Mouse (Mus musculus) layer of hippocampus, adult 2 months (tissue): Measurements from ENCODE around the gene Odf3b. TPM values are rescaled to one million over a fixed set of nuclear protein-coding genes. Genes with fewer than 3 reads are reported as not detected.

Experiments used
- DNase-seq, 2 experiments: peaks; one replicate each; pipeline ENCODE4 v3.0.0; 2022; ENCODE audit warnings: low spot score in 2 of 2
- H3K27ac ChIP-seq: fragments of 200-600 bp; 2 replicates; pipeline ENCODE4 v1.8.1; 2022
- H3K4me3 ChIP-seq: fragments of 200-600 bp; 2 replicates; pipeline ENCODE4 v1.8.1; 2022; ENCODE audit warnings: mild to moderate bottlenecking
- CTCF ChIP-seq: fragments of 200-600 bp; conservative IDR thresholded peaks from 2 replicates; pipeline ENCODE4 v1.8.1; 2022; ENCODE audit warnings: antibody characterized with exemption, mild to moderate bottlenecking, moderate library complexity
- long read RNA-seq, 2 experiments: library from polyadenylated mRNA; stranded (forward); transcript quantifications; one replicate each; pipeline ENCODE4 v2.0.0; 2021; ENCODE audit warnings: borderline mapping rate in 2 of 2
- total RNA-seq, 2 experiments: library from RNA; stranded (reverse); gene quantifications; 2 replicates each; pipeline ENCODE4 v1.2.3; 2021

The Odf3b gene
- total RNA-seq: 1 to 10 TPM; 1.9 to 2.9 TPM
- long read RNA-seq, experiment 1, partial matches to known transcripts: 3 of 4 reads
- long read RNA-seq, experiment 1, other reads (novel, unspliced or antisense): 1 of 4 reads
- long read RNA-seq, experiment 2, partial matches to known transcripts: 0 of 1 reads
- long read RNA-seq, experiment 2, other reads (novel, unspliced or antisense): 0 of 1 reads

GRCm38 (mm10) chr15:89378831-89379401 is at the start of gene Odf3b:
Gene Odf3b (minus strand): TSS chr15:89379282.
- peak within 1 kb of the TSS; percentile 77 for H3K27ac ChIP-seq
- peak within 1 kb of the TSS; percentile 59 for H3K4me3 ChIP-seq
- DNase-seq: no peak
- TF ChIP-seq CTCF: no peak

- no peak for TF ChIP-seq CTCF
- H3K4me3 ChIP-seq: peak overlapping the region; percentile 100
- DNase-seq: no peak
- H3K27ac ChIP-seq: no peak overlapping the region
Observed at GRCm38 (mm10) chr15:89428136-89428790, 49.2 kb upstream of the Odf3b start.

GRCm38 (mm10) chr15:89426716-89427115 is 47.6 kb upstream of the Odf3b start:
- H3K4me3 ChIP-seq: no peak overlapping the region
- no peak for DNase-seq
- no peak for TF ChIP-seq CTCF
- H3K27ac ChIP-seq: no peak overlapping the region

- Histone ChIP-seq H3K4me3 (no peak within 1 kb of the TSS), H3K27ac (no peak within 1 kb of the TSS)
- no peak for DNase-seq
- no peak for TF ChIP-seq CTCF
Observed at GRCm38 (mm10) chr15:89425711-89426121, 46.6 kb upstream of the Odf3b start, which contains the start of gene Cpt1b. Gene Cpt1b (minus strand): TSS chr15:89425863.

GRCm38 (mm10) chr15:89424621-89425020 is 45.5 kb upstream of the Odf3b start:
- no peak for TF ChIP-seq CTCF

GRCm38 (mm10) chr15:89421938-89422337 is 42.9 kb upstream of the Odf3b start:
- no peak for TF ChIP-seq CTCF
- Histone ChIP-seq H3K27ac (no peak overlapping the region), H3K4me3 (no peak overlapping the region)
- no peak for DNase-seq

More at GRCm38 (mm10) chr15:89424621-89425020, 45.5 kb upstream of the Odf3b start:
- no peak for DNase-seq
- Histone ChIP-seq H3K27ac (no peak overlapping the region), H3K4me3 (no peak overlapping the region)

GRCm38 (mm10) chr15:89415282-89415681 is 36.2 kb upstream of the Odf3b start:
- no peak for TF ChIP-seq CTCF
- H3K27ac ChIP-seq: no peak overlapping the region
- no peak for DNase-seq
- no peak overlapping the region for H3K4me3 ChIP-seq

- no peak within 1 kb of the TSS for H3K4me3 ChIP-seq
- DNase-seq: no peak
- no peak for TF ChIP-seq CTCF
Observed at GRCm38 (mm10) chr15:89410118-89410517, 31.0 kb upstream of the Odf3b start, which contains the start of gene Syce3. Gene Syce3 (minus strand): TSS chr15:89410503.

GRCm38 (mm10) chr15:89406691-89407090 is 27.6 kb upstream of the Odf3b start:
- no peak for TF ChIP-seq CTCF
- no peak for DNase-seq
- H3K4me3 ChIP-seq: no peak overlapping the region
- H3K27ac ChIP-seq: no peak overlapping the region

More at GRCm38 (mm10) chr15:89410118-89410517, 31.0 kb upstream of the Odf3b start, which contains the start of gene Syce3:
- H3K27ac ChIP-seq: no peak within 1 kb of the TSS

- TF ChIP-seq CTCF: no peak
- DNase-seq: no peak
- no peak overlapping the region for H3K27ac ChIP-seq
- no peak overlapping the region for H3K4me3 ChIP-seq
Observed at GRCm38 (mm10) chr15:89404831-89405623, 25.9 kb upstream of the Odf3b start.

- no peak for DNase-seq
- Histone ChIP-seq H3K27ac (no peak overlapping the region), H3K4me3 (no peak overlapping the region)
- no peak for TF ChIP-seq CTCF
Observed at GRCm38 (mm10) chr15:89402471-89402870, 23.4 kb upstream of the Odf3b start.

GRCm38 (mm10) chr15:89399716-89400115 is 20.6 kb upstream of the Odf3b start:
- no peak overlapping the region for H3K27ac ChIP-seq
- DNase-seq: no peak
- H3K4me3 ChIP-seq: no peak overlapping the region
- TF ChIP-seq CTCF: no peak

GRCm38 (mm10) chr15:89398146-89398545 is 19.1 kb upstream of the Odf3b start:
- DNase-seq: no peak
- H3K4me3 ChIP-seq: no peak overlapping the region
- no peak for TF ChIP-seq CTCF
- H3K27ac ChIP-seq: no peak overlapping the region
